Mouse (Mus musculus): ENCODE measurements around the gene Scimp. TPM values are rescaled to one million over a fixed set of nuclear protein-coding genes. Genes with fewer than 3 reads are reported as not detected.

The Scimp gene
- polyA plus RNA-seq, 1 experiment, result not detected

GRCm38 (mm10) chr11:70835381-70835831, 23.0 kb upstream of the Scimp start:
- Histone ChIP-seq H3K27ac (ENCODE audit: insufficient read depth, low read length) (no peak overlapping the region), H3K4me3 (ENCODE audit: insufficient read depth, low read length) (no peak overlapping the region), H3K4me1 (ENCODE audit: control insufficient read depth, insufficient read depth, low read length) (no peaks in the 10 kb centered on the region)
- no peak for TF ChIP-seq POLR2A (IDR thresholded peaks at IDR 0.05; ENCODE audit: low read depth, low read length)
- TF ChIP-seq CTCF (IDR thresholded peaks at IDR 0.05; ENCODE audit: borderline replicate concordance, insufficient read depth, low read length), result no peak

DNA sequence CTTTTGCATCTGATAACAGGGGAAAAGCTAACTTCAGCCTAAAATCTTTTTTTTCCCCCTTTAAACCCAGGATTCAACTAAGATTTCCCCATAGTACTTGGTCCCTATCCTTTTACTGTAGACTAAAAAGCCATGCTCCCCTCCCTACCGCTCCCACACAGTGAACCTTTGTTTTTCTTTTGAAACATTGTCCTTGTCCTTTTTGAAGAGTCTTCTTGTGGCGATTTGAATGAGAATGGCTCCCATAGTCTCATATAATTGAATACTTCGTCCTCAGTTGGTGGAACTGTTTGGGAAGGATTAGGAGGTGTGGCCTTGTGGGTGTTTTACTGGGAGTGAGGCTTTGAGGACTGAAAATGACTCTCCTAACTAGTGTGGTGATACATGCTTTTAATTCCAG, 21.4 kb upstream of the Scimp start:
- H3K4me3 ChIP-seq (ENCODE audit: insufficient read depth, low read length), result no peak overlapping the region
- H3K4me1 ChIP-seq (ENCODE audit: control insufficient read depth, insufficient read depth, low read length), result peaks cover 1% of the 10 kb centered on the region; the same call in 1 of the 2 replicates
- no peak for TF ChIP-seq CTCF (IDR thresholded peaks at IDR 0.05; ENCODE audit: borderline replicate concordance, insufficient read depth, low read length)
- no peak for TF ChIP-seq POLR2A (IDR thresholded peaks at IDR 0.05; ENCODE audit: low read depth, low read length)
- H3K27ac ChIP-seq (ENCODE audit: insufficient read depth, low read length), result no peak overlapping the region

GRCm38 (mm10) chr11:70833408-70833807, 21.0 kb upstream of the Scimp start:
- H3K4me1 ChIP-seq (ENCODE audit: control insufficient read depth, insufficient read depth, low read length), result peaks cover 2% of the 10 kb centered on the region; the same call in 1 of the 2 replicates
- TF ChIP-seq CTCF (IDR thresholded peaks at IDR 0.05; ENCODE audit: borderline replicate concordance, insufficient read depth, low read length), result no peak
- TF ChIP-seq POLR2A (IDR thresholded peaks at IDR 0.05; ENCODE audit: low read depth, low read length), result no peak
- H3K27ac ChIP-seq (ENCODE audit: insufficient read depth, low read length), result no peak overlapping the region
- no peak overlapping the region for H3K4me3 ChIP-seq (ENCODE audit: insufficient read depth, low read length)

GRCm38 (mm10) chr11:70831201-70831600, 18.8 kb upstream of the Scimp start:
- Histone ChIP-seq H3K27ac (ENCODE audit: insufficient read depth, low read length) (no peak overlapping the region), H3K4me3 (ENCODE audit: insufficient read depth, low read length) (no peak overlapping the region), H3K4me1 (ENCODE audit: control insufficient read depth, insufficient read depth, low read length) (peaks cover 2% of the 10 kb centered on the region; the same call in 1 of the 2 replicates)
- TF ChIP-seq POLR2A (IDR thresholded peaks at IDR 0.05; ENCODE audit: low read depth, low read length) (no peak), CTCF (IDR thresholded peaks at IDR 0.05; ENCODE audit: borderline replicate concordance, insufficient read depth, low read length) (no peak)

DNA sequence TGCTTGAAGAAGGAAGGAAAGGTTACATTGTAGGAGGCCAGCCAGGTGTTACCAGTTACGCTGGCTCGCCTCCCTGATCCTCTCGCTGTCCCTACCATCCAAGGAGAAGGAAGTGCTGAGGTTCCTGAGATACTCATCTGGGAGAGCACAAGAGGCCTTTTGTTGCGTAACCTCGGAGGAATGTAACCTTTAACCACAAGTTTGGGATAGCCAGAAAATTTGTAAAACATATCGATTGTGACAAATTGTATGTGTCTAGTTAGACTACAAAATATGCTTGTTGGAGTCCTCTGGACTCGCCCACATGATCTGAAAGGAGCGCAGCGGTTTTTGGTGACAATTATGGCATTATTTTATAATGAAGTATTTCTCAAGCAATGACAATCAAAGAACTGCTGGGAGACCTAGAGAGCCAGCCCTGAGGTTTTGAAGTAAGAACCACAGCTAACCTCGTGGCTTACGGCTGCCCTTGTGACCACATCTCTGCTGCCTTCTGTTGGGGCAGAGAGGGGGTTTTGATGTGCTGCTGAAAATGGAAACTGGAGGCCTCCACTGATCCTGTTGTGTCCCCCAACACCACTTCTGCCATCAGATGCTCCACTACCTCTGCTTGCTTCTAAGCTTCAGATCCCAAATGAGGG, 16.7 kb upstream of the Scimp start:
- no peak overlapping the region for H3K4me3 ChIP-seq (ENCODE audit: insufficient read depth, low read length)
- TF ChIP-seq POLR2A (IDR thresholded peaks at IDR 0.05; ENCODE audit: low read depth, low read length) (no peak), CTCF (IDR thresholded peaks at IDR 0.05; ENCODE audit: borderline replicate concordance, insufficient read depth, low read length) (no peak)
- H3K4me1 ChIP-seq (ENCODE audit: control insufficient read depth, insufficient read depth, low read length), result peaks cover 2% of the 10 kb centered on the region; the same call in 1 of the 2 replicates
- H3K27ac ChIP-seq (ENCODE audit: insufficient read depth, low read length), result no peak overlapping the region

DNA sequence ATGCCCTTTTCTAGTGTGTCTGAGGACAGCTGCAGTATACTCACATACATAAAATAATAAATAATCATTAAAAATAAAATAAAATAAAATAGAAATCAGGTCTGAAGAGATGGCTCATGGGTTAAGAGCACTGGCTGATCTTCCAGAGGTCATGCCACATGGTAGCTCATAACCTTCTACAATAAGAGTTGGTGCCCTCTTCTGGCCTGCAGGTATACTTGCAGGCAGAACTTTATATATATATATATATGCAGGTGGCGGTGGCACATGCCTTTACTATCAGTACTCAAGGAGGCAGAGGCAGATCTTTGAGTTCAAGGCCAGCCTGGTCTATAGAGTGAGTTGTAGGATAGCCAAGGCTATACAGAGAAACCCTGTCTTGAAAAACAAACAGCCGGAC, 13.8 kb upstream of the Scimp start:
- H3K27ac ChIP-seq (ENCODE audit: insufficient read depth, low read length), result no peak overlapping the region
- no peak overlapping the region for H3K4me3 ChIP-seq (ENCODE audit: insufficient read depth, low read length)
- no peak for TF ChIP-seq POLR2A (IDR thresholded peaks at IDR 0.05; ENCODE audit: low read depth, low read length)
- no peak for TF ChIP-seq CTCF (IDR thresholded peaks at IDR 0.05; ENCODE audit: borderline replicate concordance, insufficient read depth, low read length)
- peaks cover 2% of the 10 kb centered on the region; the same call in 1 of the 2 replicates for H3K4me1 ChIP-seq (ENCODE audit: control insufficient read depth, insufficient read depth, low read length)

DNA sequence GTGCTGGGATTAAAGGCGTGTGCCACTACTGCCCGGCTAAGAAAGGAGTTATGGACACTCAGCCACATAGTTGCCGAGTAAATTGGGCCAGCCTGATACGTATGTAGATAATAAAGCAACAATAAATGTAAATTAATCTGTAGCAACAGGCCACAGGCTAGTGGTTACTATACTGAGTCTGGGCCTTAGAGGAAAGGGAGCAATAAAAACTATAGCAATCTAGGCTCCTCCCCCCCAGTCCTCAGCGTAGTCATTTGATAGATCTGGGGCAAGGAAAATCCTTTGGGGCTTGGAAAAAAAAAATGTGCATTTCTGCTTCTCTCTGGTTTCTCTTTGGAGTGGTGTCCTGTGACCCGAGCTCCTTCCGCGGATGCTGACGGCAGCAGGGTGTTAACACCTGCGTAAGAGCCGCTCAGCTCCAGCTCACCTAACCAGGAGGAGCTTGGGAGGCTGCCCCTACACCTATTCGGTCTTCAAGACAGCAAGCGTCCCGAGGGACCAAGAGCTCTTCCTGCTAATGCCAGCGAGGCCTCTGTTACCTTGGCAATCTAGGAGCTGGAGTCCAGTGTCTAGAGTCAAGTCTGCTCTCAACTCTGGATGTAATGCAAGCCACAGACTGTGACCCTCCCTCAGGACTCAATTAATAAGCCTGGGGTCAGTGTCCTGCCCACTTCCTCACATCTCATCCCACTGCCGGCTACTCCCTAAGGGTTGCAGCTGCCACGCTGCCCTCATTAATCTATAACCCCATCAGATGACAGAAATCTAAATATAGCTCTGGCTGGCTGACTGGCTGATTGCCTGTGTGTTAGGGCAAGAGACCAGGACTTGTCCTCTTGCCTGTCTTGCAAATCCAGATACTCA, 9.6 kb upstream of the Scimp start:
- H3K27ac ChIP-seq (ENCODE audit: insufficient read depth, low read length), result no peak overlapping the region
- H3K4me1 ChIP-seq (ENCODE audit: control insufficient read depth, insufficient read depth, low read length), result no peaks in the 10 kb centered on the region
- TF ChIP-seq CTCF (IDR thresholded peaks at IDR 0.05; ENCODE audit: borderline replicate concordance, insufficient read depth, low read length) (no peak), POLR2A (IDR thresholded peaks at IDR 0.05; ENCODE audit: low read depth, low read length) (no peak)
- no peak overlapping the region for H3K4me3 ChIP-seq (ENCODE audit: insufficient read depth, low read length)

DNA sequence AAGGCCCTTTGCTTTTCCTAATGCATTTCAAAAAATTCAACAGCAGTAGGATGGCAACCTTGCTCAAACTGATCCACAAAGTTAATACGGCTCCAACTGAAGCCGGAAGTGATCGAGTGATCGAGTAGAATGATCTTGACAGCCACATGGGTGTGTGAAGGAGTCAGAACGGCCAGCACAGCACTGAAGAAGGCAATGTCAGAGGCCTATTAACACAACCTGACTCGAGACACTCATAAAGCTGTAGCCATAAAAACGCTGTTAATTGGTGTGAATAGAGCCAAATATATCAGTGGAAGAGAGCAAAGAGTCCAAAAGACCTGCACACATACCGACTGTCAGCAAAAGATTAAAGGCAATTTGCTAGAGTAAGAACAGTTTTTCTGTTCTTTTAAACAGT, 7.7 kb upstream of the Scimp start:
- Histone ChIP-seq H3K4me3 (ENCODE audit: insufficient read depth, low read length) (no peak overlapping the region), H3K4me1 (ENCODE audit: control insufficient read depth, insufficient read depth, low read length) (no peaks in the 10 kb centered on the region), H3K27ac (ENCODE audit: insufficient read depth, low read length) (no peak overlapping the region)
- TF ChIP-seq CTCF (IDR thresholded peaks at IDR 0.05; ENCODE audit: borderline replicate concordance, insufficient read depth, low read length) (no peak), POLR2A (IDR thresholded peaks at IDR 0.05; ENCODE audit: low read depth, low read length) (no peak)

DNA sequence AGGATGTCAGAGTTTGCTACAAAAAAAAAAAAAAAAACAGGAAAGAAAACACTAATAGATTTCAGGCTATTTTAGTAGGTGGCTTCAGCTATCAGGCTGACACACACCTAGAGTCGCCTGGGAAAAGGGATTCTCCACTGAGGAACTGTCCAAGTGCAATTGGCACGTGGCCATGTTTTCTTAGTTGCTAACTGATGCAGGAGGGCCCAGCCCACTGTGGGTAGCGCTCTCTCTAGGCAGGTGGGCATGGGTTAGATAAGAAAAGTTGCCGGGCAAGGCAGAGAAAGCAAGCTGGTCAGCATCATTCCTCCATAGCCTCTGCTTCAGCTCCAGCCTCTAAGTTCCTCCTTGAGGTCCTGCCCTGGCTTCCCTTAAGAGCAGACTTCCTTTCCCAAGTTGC, 4.4 kb upstream of the Scimp start:
- H3K4me1 ChIP-seq (ENCODE audit: control insufficient read depth, insufficient read depth, low read length), result no peaks in the 10 kb centered on the region
- TF ChIP-seq POLR2A (IDR thresholded peaks at IDR 0.05; ENCODE audit: low read depth, low read length), result no peak
- no peak for TF ChIP-seq CTCF (IDR thresholded peaks at IDR 0.05; ENCODE audit: borderline replicate concordance, insufficient read depth, low read length)
- no peak overlapping the region for H3K27ac ChIP-seq (ENCODE audit: insufficient read depth, low read length)
- H3K4me3 ChIP-seq (ENCODE audit: insufficient read depth, low read length), result no peak overlapping the region

All from embryonic fibroblast, embryonic 13.5 days (primary cell).